ENCODE assay signal across 20 mouse cellular contexts in genomic region chr11:52939336-52940070, GRCm38 (mm10).
DNase-seq lines count a peak whose midpoint lies in the region; ATAC-seq and TF ChIP-seq lines count a peak whose summit lies in the region.
"Had no signal": no experiment of that assay in that cellular context is flagged by ENCODE, and none has a peak within 500 bp of the region (broad histone marks: within the 10 kb centered on the region; RNA-seq: fewer than 3 reads in every experiment).

No protein-coding gene starts in this region.

- H3K9me3 ChIP-seq in embryonic facial prominence, embryonic 14.5 days (ENCODE audit: control insufficient read depth, low read length) = no peaks in the 10 kb centered on the region
- H3K9me3 ChIP-seq in embryonic facial prominence, embryonic 10.5 days = no peaks in the 10 kb centered on the region
- H3K9me3 ChIP-seq in hindbrain, postnatal 0 days (ENCODE audit: low read length) = no peaks in the 10 kb centered on the region
- no peaks in the 10 kb centered on the region for H3K9me3 ChIP-seq in hindbrain, embryonic 13.5 days
- no peaks in the 10 kb centered on the region for H3K9me3 ChIP-seq in kidney, embryonic 14.5 days (ENCODE audit: control insufficient read depth, low read length)
- H3K9me3 ChIP-seq: embryonic facial prominence, embryonic 12.5 days; heart, embryonic 13.5 days had no signal

- H3K9ac ChIP-seq in embryonic facial prominence, embryonic 14.5 days (ENCODE audit: low read depth, low read length) = no peak overlapping the region
- H3K9ac ChIP-seq in hindbrain, postnatal 0 days (replicated peaks; ENCODE audit: low read length) = no peak overlapping the region
- no peak overlapping the region for H3K9ac ChIP-seq in hindbrain, embryonic 13.5 days
- H3K9ac ChIP-seq in kidney, embryonic 14.5 days (ENCODE audit: low read depth, low read length) = no peak overlapping the region
- H3K9ac ChIP-seq: embryonic facial prominence, embryonic 12.5 days; heart, embryonic 13.5 days had no signal

- no peaks in the 10 kb centered on the region for H3K36me3 ChIP-seq in embryonic facial prominence, embryonic 14.5 days (ENCODE audit: control insufficient read depth, insufficient read depth, low read length)
- H3K36me3 ChIP-seq in embryonic facial prominence, embryonic 10.5 days (replicated peaks) = no peaks in the 10 kb centered on the region
- no peaks in the 10 kb centered on the region for H3K36me3 ChIP-seq in hindbrain, postnatal 0 days (ENCODE audit: insufficient read depth, low read length)
- H3K36me3 ChIP-seq in hindbrain, embryonic 13.5 days = no peaks in the 10 kb centered on the region
- no peaks in the 10 kb centered on the region for H3K36me3 ChIP-seq in kidney, embryonic 14.5 days (ENCODE audit: control insufficient read depth, insufficient read depth, low read length)
- H3K36me3 ChIP-seq: embryonic facial prominence, embryonic 12.5 days; heart, embryonic 13.5 days had no signal

- no peak overlapping the region for H3K4me3 ChIP-seq in embryonic facial prominence, embryonic 14.5 days (ENCODE audit: low read depth, low read length)
- H3K4me3 ChIP-seq in embryonic facial prominence, embryonic 10.5 days = no peak overlapping the region
- H3K4me3 ChIP-seq in hindbrain, postnatal 0 days (ENCODE audit: low read length) = no peak overlapping the region
- H3K4me3 ChIP-seq in hindbrain, embryonic 13.5 days = no peak overlapping the region
- H3K4me3 ChIP-seq in kidney, embryonic 14.5 days (ENCODE audit: low read length) = no peak overlapping the region
- H3K4me3 ChIP-seq: embryonic facial prominence, embryonic 12.5 days; erythroblast, embryonic 14.5 days; heart, adult 2 months; heart, embryonic 13.5 days; left cerebral cortex, adult 2 months had no signal

- no peak overlapping the region for H3K27ac ChIP-seq in embryonic facial prominence, embryonic 14.5 days (replicated peaks; ENCODE audit: low read depth, low read length)
- no peak overlapping the region for H3K27ac ChIP-seq in embryonic facial prominence, embryonic 10.5 days (replicated peaks)
- no peak overlapping the region for H3K27ac ChIP-seq in hindbrain, postnatal 0 days
- no peak overlapping the region for H3K27ac ChIP-seq in hindbrain, embryonic 13.5 days
- H3K27ac ChIP-seq in kidney, embryonic 14.5 days (ENCODE audit: low read depth, low read length) = no peak overlapping the region
- H3K27ac ChIP-seq: embryonic facial prominence, embryonic 12.5 days; heart, adult 2 months; heart, embryonic 13.5 days; left cerebral cortex, adult 2 months; stomach, postnatal 0 days had no signal

- H3K27me3 ChIP-seq in embryonic facial prominence, embryonic 14.5 days (replicated peaks; ENCODE audit: control insufficient read depth, insufficient read depth, low read length) = no peaks in the 10 kb centered on the region
- H3K27me3 ChIP-seq in embryonic facial prominence, embryonic 10.5 days (replicated peaks; ENCODE audit: low read depth, poor library complexity, severe bottlenecking) = no peaks in the 10 kb centered on the region
- no peaks in the 10 kb centered on the region for H3K27me3 ChIP-seq in hindbrain, postnatal 0 days (ENCODE audit: insufficient read depth, low read length)
- H3K27me3 ChIP-seq in hindbrain, embryonic 13.5 days = no peaks in the 10 kb centered on the region
- no peaks in the 10 kb centered on the region for H3K27me3 ChIP-seq in kidney, embryonic 14.5 days (ENCODE audit: control insufficient read depth, insufficient read depth, low read length)
- H3K27me3 ChIP-seq: embryonic facial prominence, embryonic 12.5 days; heart, embryonic 13.5 days had no signal

- DNase-seq in embryonic facial prominence, embryonic 14.5 days (ENCODE audit: low spot score) = no peak
- DNase-seq in embryonic facial prominence, embryonic 10.5 days (ENCODE audit: low spot score) = no peak
- DNase-seq in hindbrain, postnatal 0 days (ENCODE audit: low spot score) = peak; percentile 37
- DNase-seq in NIH3T3 (ENCODE audit: low read depth) = peak; percentile 9
- peak; percentile 23 for DNase-seq in adrenal gland, postnatal 14 days
- DNase-seq: cerebellum, adult 8-10 months; gastrocnemius, postnatal 25 days; heart, adult 2 months; heart, postnatal 36 days; lung, postnatal 4 days; right cerebral cortex, postnatal 14 days had no signal

- 0 out of 2 replicates have a peak, but pooled peaks have one; percentile 26 for ATAC-seq in embryonic facial prominence, embryonic 14.5 days (ENCODE audit: low read depth)
- ATAC-seq in hindbrain, postnatal 0 days = peak; percentile 45; the same call in 1 of the 2 replicates
- ATAC-seq in hindbrain, embryonic 13.5 days (ENCODE audit: low FRiP score) = no peak
- no peak for ATAC-seq in kidney, embryonic 14.5 days (ENCODE audit: low FRiP score, low TSS enrichment)
- ATAC-seq: forebrain, embryonic 14.5 days; intestine, postnatal 0 days had no signal

- no peak for TF ChIP-seq CTCF in hindbrain, postnatal 0 days (IDR thresholded peaks at IDR 0.05; ENCODE audit: low read depth)

- WGBS in embryonic facial prominence, embryonic 14.5 days = 68% methylated on average over 12 of the region's 12 CpGs
- WGBS in embryonic facial prominence, embryonic 10.5 days = 78% methylated on average over 12 of the region's 12 CpGs
- WGBS in hindbrain, postnatal 0 days = 65% methylated on average over 12 of the region's 12 CpGs
- WGBS in hindbrain, embryonic 13.5 days = 71% methylated on average over 12 of the region's 12 CpGs
- 46% methylated on average over 12 of the region's 12 CpGs for WGBS in kidney, embryonic 14.5 days

- H3K4me1 ChIP-seq in embryonic facial prominence, embryonic 14.5 days (ENCODE audit: control insufficient read depth, insufficient read depth, low read length) = no peaks in the 10 kb centered on the region
- peaks cover 10% of the 10 kb centered on the region; the same call in 1 of the 2 replicates for H3K4me1 ChIP-seq in embryonic facial prominence, embryonic 10.5 days
- H3K4me1 ChIP-seq in hindbrain, postnatal 0 days (ENCODE audit: insufficient read depth, low read length) = peaks cover 2% of the 10 kb centered on the region; the same call in 1 of the 2 replicates
- H3K4me1 ChIP-seq in hindbrain, embryonic 13.5 days (replicated peaks) = 0 out of 2 replicates have a peak, but pooled peaks cover 6% of the 10 kb centered on the region
- H3K4me1 ChIP-seq in kidney, embryonic 14.5 days (ENCODE audit: control insufficient read depth, insufficient read depth, low read length) = no peaks in the 10 kb centered on the region
- H3K4me1 ChIP-seq: embryonic facial prominence, embryonic 12.5 days had no signal

- H3K4me2 ChIP-seq in embryonic facial prominence, embryonic 14.5 days (ENCODE audit: low read depth, low read length) = no peak overlapping the region
- H3K4me2 ChIP-seq in hindbrain, postnatal 0 days (ENCODE audit: low read depth, low read length) = no peak overlapping the region
- H3K4me2 ChIP-seq in hindbrain, embryonic 13.5 days = no peak overlapping the region
- H3K4me2 ChIP-seq in kidney, embryonic 14.5 days (replicated peaks; ENCODE audit: low read depth, low read length) = no peak overlapping the region
- H3K4me2 ChIP-seq: embryonic facial prominence, embryonic 12.5 days; heart, embryonic 13.5 days had no signal

Comparison
In these comparisons a context has a peak if more than half of its experiments do, and no peak if none do; other contexts are left out.
1. ATAC-seq: peak in embryonic facial prominence, embryonic 14.5 days (single experiment) and hindbrain, postnatal 0 days (single experiment); none in hindbrain, embryonic 13.5 days (single experiment) and kidney, embryonic 14.5 days (single experiment).
2. DNase-seq: peak in hindbrain, postnatal 0 days (single experiment), NIH3T3 (single experiment) and adrenal gland, postnatal 14 days (single experiment); none in embryonic facial prominence, embryonic 14.5 days (single experiment) and embryonic facial prominence, embryonic 10.5 days (single experiment).